Mouse (Mus musculus) intestine, postnatal 0 days (tissue): ENCODE measurements at regions not wholly inside any gene's neighbourhood (a gene's known extent, or its start where the extent isn't known, plus 50 kb on each side); places are given as distances from the start of the nearest gene placed in this dataset.
"Not testable (repeated sequence)": the region's sequence is repeated elsewhere in the genome, so short reads cannot be mapped to it uniquely, and the experiment has no call there.

ENCODE experiments used
- ATAC-seq: fragments of 200-750 bp; cut with Nextera tagmentation; 2 replicates; pipeline ENCODE4 v1.8.0; 2017; ENCODE audit warnings: mild to moderate bottlenecking, moderate TSS enrichment, moderate library complexity
- H3K27ac ChIP-seq: fragments of 300-500 bp; sonication (generic); 2 replicates; pipeline ENCODE4 v1.5.1; 2014; ENCODE audit warnings: mild to moderate bottlenecking, low read depth, low read length, moderate library complexity
- H3K27me3 ChIP-seq: fragments of 300-500 bp; sonication (generic); replicated peaks from 2 replicates; pipeline ENCODE4 v1.6.1; 2014; ENCODE audit warnings: low read length, mixed read lengths; ENCODE audit not compliant: control insufficient read depth, insufficient read depth
- H3K36me3 ChIP-seq: fragments of 300-500 bp; sonication (generic); 2 replicates; pipeline ENCODE4 v1.6.1; 2014; ENCODE audit warnings: mild to moderate bottlenecking, moderate library complexity; ENCODE audit not compliant: control insufficient read depth, insufficient read depth
- H3K4me1 ChIP-seq: fragments of 300-500 bp; sonication (generic); replicated peaks from 2 replicates; pipeline ENCODE4 v1.6.1; 2014; ENCODE audit warnings: antibody characterized with exemption, low read length, mixed read lengths; ENCODE audit not compliant: control insufficient read depth, insufficient read depth
- H3K4me2 ChIP-seq: fragments of 300-500 bp; sonication (generic); replicated peaks from 2 replicates; pipeline ENCODE4 v1.6.1; 2014; ENCODE audit warnings: low read depth, mild to moderate bottlenecking, moderate library complexity
- H3K4me3 ChIP-seq: fragments of 300-500 bp; sonication (generic); 2 replicates; pipeline ENCODE4 v1.5.1; 2014; ENCODE audit warnings: low read depth, low read length
- H3K9ac ChIP-seq: fragments of 300-500 bp; sonication (generic); 2 replicates; pipeline ENCODE4 v1.6.1; 2014; ENCODE audit warnings: mild to moderate bottlenecking, low read depth, low read length
- H3K9me3 ChIP-seq: fragments of 300-500 bp; sonication (generic); 2 replicates; pipeline ENCODE4 v1.6.1; 2016; ENCODE audit warnings: mixed run types; ENCODE audit not compliant: control insufficient read depth
- CTCF ChIP-seq: sonication (generic); IDR thresholded peaks from 2 replicates; pipeline ENCODE4 v1.5.1; 2016; ENCODE audit warnings: low read depth, mild to moderate bottlenecking, control low read depth, antibody characterized with exemption, moderate library complexity
- WGBS: fragments of 180-500 bp; shearing (Covaris S2); extraction: QIAGEN DNeasy Blood & Tissue Kit; methylation state at CpG from one replicate; pipeline ENCODE4 v1.1.7; 2014; 5-methylcytosine and 5-hydroxymethylcytosine counted together

DNA sequence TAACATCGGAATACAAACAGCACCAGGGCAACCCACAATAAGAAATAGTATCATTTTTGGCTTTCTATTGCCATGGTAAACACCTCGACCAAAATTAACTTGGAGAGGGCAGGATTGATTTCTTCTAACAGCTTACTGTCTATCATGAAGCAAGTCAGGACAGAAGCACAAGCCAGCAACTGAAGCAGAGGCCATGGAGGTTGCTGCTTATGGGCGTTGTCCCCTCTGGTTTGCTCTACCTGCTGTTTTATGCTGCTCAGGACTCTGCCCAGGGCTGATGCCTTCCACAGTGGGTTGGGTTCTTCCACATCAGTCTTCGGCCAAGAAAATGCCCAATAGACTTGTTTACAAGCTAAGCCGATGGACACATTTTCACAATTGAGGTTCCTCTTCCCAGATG is 117.9 kb upstream of the Otx2 start:
- Histone ChIP-seq H3K4me2 (no peak overlapping the region), H3K27ac (no peak overlapping the region), H3K9me3 (no peaks in the 10 kb centered on the region), H3K27me3 (no peaks in the 10 kb centered on the region), H3K9ac (no peak overlapping the region), H3K4me3 (no peak overlapping the region), H3K36me3 (no peaks in the 10 kb centered on the region), H3K4me1 (no peaks in the 10 kb centered on the region)
- 87% methylated on average over 5 of the region's 5 CpGs for WGBS
- ATAC-seq: no peak
- TF ChIP-seq CTCF: no peak

DNA sequence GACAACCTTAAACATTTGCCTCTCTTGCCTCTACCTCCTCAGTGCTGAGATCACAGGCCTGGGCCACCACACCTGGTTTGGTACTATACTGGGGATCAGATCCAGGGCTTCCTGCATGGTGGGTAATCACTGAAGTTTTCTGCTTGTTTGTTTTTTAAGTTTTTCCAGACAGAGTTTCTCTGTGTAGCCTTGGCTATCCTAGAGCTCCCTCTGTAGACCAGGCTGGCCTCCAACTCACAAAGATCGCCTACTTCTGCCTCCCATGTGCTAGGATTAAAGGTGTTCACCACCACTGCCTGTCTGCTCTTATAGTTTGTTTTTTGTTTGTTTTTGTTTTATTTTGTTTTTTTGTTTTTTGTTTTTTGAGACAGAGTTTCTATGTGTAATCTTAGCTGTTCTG is 105.7 kb upstream of the Otx2 start:
- Histone ChIP-seq H3K4me3 (no peak overlapping the region), H3K27me3 (no peaks in the 10 kb centered on the region), H3K27ac (no peak overlapping the region), H3K9ac (no peak overlapping the region), H3K9me3 (no peaks in the 10 kb centered on the region), H3K4me1 (no peaks in the 10 kb centered on the region), H3K36me3 (no peaks in the 10 kb centered on the region), H3K4me2 (no peak overlapping the region)
- WGBS: 82% methylated on average over 1 of the region's 1 CpGs
- no peak for ATAC-seq
- no peak for TF ChIP-seq CTCF

GRCm38 (mm10) chr14:48770832-48771231 is 97.2 kb upstream of the Otx2 start:
- Histone ChIP-seq H3K4me3 (no peak overlapping the region), H3K4me2 (no peak overlapping the region), H3K27me3 (no peaks in the 10 kb centered on the region), H3K9me3 (no peaks in the 10 kb centered on the region), H3K27ac (no peak overlapping the region), H3K4me1 (no peaks in the 10 kb centered on the region), H3K9ac (no peak overlapping the region), H3K36me3 (no peaks in the 10 kb centered on the region)
- ATAC-seq: no peak
- no peak for TF ChIP-seq CTCF
- 72% methylated on average over 9 of the region's 9 CpGs for WGBS

GRCm38 (mm10) chr14:48762691-48763090 is 89.1 kb upstream of the Otx2 start:
- H3K4me1 ChIP-seq: no peaks in the 10 kb centered on the region
- no peak for ATAC-seq
- no peak overlapping the region for H3K4me2 ChIP-seq

GRCm38 (mm10) chr14:48761002-48761648 is 87.5 kb upstream of the Otx2 start:
- no peaks in the 10 kb centered on the region for H3K9me3 ChIP-seq
- 51% methylated on average over 7 of the region's 7 CpGs for WGBS
- H3K4me1 ChIP-seq: no peaks in the 10 kb centered on the region
- no peak overlapping the region for H3K4me2 ChIP-seq
- no peak overlapping the region for H3K27ac ChIP-seq
- no peaks in the 10 kb centered on the region for H3K27me3 ChIP-seq
- ATAC-seq: no peak
- no peak overlapping the region for H3K4me3 ChIP-seq
- no peak for TF ChIP-seq CTCF
- H3K9ac ChIP-seq: no peak overlapping the region
- H3K36me3 ChIP-seq: no peaks in the 10 kb centered on the region

More at GRCm38 (mm10) chr14:48762691-48763090, 89.1 kb upstream of the Otx2 start:
- TF ChIP-seq CTCF: no peak
- no peaks in the 10 kb centered on the region for H3K27me3 ChIP-seq
- no peak overlapping the region for H3K27ac ChIP-seq
- H3K4me3 ChIP-seq: no peak overlapping the region
- H3K36me3 ChIP-seq: no peaks in the 10 kb centered on the region
- H3K9ac ChIP-seq: no peak overlapping the region
- H3K9me3 ChIP-seq: no peaks in the 10 kb centered on the region
- 85% methylated on average over 5 of the region's 5 CpGs for WGBS

GRCm38 (mm10) chr14:48755096-48755495 is 81.5 kb upstream of the Otx2 start:
- H3K4me2 ChIP-seq, H3K9me3 ChIP-seq, H3K9ac ChIP-seq, ATAC-seq, H3K36me3 ChIP-seq, H3K4me3 ChIP-seq, H3K27ac ChIP-seq, H3K27me3 ChIP-seq, H3K4me1 ChIP-seq: not testable (repeated sequence)
- 94% methylated on average over 5 of the region's 5 CpGs for WGBS
